ENCODE assay signal across 8 mouse cellular contexts in the genomic region with DNA sequence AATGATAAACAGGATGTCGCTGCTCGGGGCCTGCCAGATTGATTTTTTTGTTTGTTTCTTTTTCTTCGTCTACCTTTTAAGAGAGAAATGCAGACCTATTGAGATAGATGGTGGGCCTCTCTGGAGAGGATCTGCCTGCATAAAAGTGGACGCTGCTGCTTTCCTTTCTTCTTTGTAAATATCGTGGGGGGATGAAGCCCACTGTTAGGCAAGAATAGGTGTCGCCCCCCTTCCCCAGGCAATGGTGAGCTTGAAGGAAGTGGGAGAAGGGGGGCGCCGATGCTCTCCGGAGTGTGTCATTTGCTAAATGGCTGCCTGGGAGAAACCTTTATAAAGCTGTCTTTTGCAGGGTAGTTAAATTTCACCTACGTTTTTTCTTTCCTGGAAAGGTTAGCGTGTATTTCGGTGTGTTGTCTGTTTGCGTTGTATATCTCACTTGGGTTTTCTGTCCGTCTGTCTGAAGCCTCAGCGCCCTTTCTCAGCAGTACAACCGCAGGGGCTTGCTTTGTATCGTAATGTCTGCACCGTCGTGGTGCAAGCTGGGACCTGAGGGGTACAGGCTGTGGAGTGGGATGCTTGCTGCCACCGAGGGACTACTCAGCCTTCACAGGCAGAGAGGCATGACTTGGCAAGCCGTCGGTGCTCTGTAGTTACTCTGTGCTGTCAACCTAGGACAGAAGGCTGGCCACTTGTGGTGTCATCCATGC. TPM values are rescaled to one million over a fixed set of nuclear protein-coding genes. Genes with fewer than 3 reads are reported as not detected.
DNase-seq lines count a peak whose midpoint lies in the region; ATAC-seq and TF ChIP-seq lines count a peak whose summit lies in the region.

No protein-coding gene starts in this region.

- H3K9me3 ChIP-seq in forebrain, postnatal 0 days (ENCODE audit: low read length): no peaks in the 10 kb centered on the region
- H3K9me3 ChIP-seq in midbrain, embryonic 12.5 days: no peaks in the 10 kb centered on the region

- peak; percentile 46 for DNase-seq in right cerebral cortex, postnatal 4 days
- no peak for DNase-seq in right cerebral cortex, postnatal 14 days
- peak; percentile 78 for DNase-seq in brain, adult 2 months (ENCODE audit: low read depth, low spot score)
- peak; percentile 81 for DNase-seq in forebrain, postnatal 0 days
- peak; percentile 64 for DNase-seq in kidney, postnatal 10 days
- peak; percentile 75 for DNase-seq in thymus, postnatal 25 days
- no peak for DNase-seq in gastrocnemius, adult 18-20 months (ENCODE audit: low spot score)

- no peaks in the 10 kb centered on the region for H3K36me3 ChIP-seq in forebrain, postnatal 0 days (ENCODE audit: insufficient read depth)
- H3K36me3 ChIP-seq in midbrain, embryonic 12.5 days: no peaks in the 10 kb centered on the region

- peak overlapping the region; percentile 93 for H3K4me3 ChIP-seq in forebrain, postnatal 0 days (ENCODE audit: low read depth, low read length)
- peak overlapping the region; percentile 73 for H3K4me3 ChIP-seq in midbrain, embryonic 12.5 days

- H3K9ac ChIP-seq in forebrain, postnatal 0 days: peak overlapping the region; percentile 99
- peak overlapping the region; percentile 94 for H3K9ac ChIP-seq in midbrain, embryonic 12.5 days (replicated peaks)

- peak overlapping the region; percentile 62 for H3K4me2 ChIP-seq in forebrain, postnatal 0 days (ENCODE audit: low read depth)
- peak overlapping the region; percentile 99 for H3K4me2 ChIP-seq in midbrain, embryonic 12.5 days (replicated peaks)

- H3K4me1 ChIP-seq in forebrain, postnatal 0 days (ENCODE audit: insufficient read depth): peaks cover 28% of the 10 kb centered on the region
- H3K4me1 ChIP-seq in midbrain, embryonic 12.5 days: peaks cover 56% of the 10 kb centered on the region

- under 1% methylated on average over 22 of the region's 22 CpGs for WGBS in forebrain, postnatal 0 days
- WGBS in midbrain, embryonic 12.5 days: 1% methylated on average over 22 of the region's 22 CpGs

- peak overlapping the region; percentile 100 for H3K27ac ChIP-seq in forebrain, postnatal 0 days (ENCODE audit: low read depth, low read length)
- peak overlapping the region; percentile 96 for H3K27ac ChIP-seq in midbrain, embryonic 12.5 days (replicated peaks)

- peak; percentile 63 for ATAC-seq in forebrain, postnatal 0 days
- ATAC-seq in midbrain, embryonic 12.5 days (ENCODE audit: low FRiP score, low read depth): peak; percentile 17; the same call in 1 of the 2 replicates

- H3K27me3 ChIP-seq in forebrain, postnatal 0 days (ENCODE audit: insufficient read depth, low read length): no peaks in the 10 kb centered on the region
- no peaks in the 10 kb centered on the region for H3K27me3 ChIP-seq in midbrain, embryonic 12.5 days

- no peak for TF ChIP-seq CTCF in forebrain, postnatal 0 days (IDR thresholded peaks at IDR 0.05; ENCODE audit: low read depth)

RNA-seq across cellular contexts. Expression of gene Prrc2b, which starts 0.9 kb away (rescaled TPM):
- 92.1 and 131 TPM in 2 replicates for total RNA-seq in forebrain, postnatal 0 days (2014; rRNA removed)
- polyA plus RNA-seq in forebrain, postnatal 0 days (2015; fragmentation: Nextera tagmentation; extraction: Ambion mirVana): 40.7 and 60.4 TPM in 2 replicates
- 99.1 and 121 TPM in 2 replicates for polyA plus RNA-seq in midbrain, embryonic 12.5 days (2016; fragmentation: Nextera tagmentation; extraction: Ambion mirVana)
- 10 to 100 TPM; 78.4 to 79.7 TPM for total RNA-seq in gastrocnemius, adult 18-20 months (2021)

RNA-seq across cellular contexts. Expression of gene Plpp7, which starts 56.5 kb away (rescaled TPM):
- 21.5 and 28.6 TPM in 2 replicates for total RNA-seq in forebrain, postnatal 0 days (2014; rRNA removed)
- 23.4 and 24.0 TPM in 2 replicates for polyA plus RNA-seq in forebrain, postnatal 0 days (2015; fragmentation: Nextera tagmentation; extraction: Ambion mirVana)
- 8.4 and 9.9 TPM in 2 replicates for polyA plus RNA-seq in midbrain, embryonic 12.5 days (2016; fragmentation: Nextera tagmentation; extraction: Ambion mirVana)
- 100 to 1,000 TPM; 105 to 121 TPM for total RNA-seq in gastrocnemius, adult 18-20 months (2021)

Comparison
In these comparisons a context has a peak if more than half of its experiments do, and no peak if none do; other contexts are left out.
1. DNase-seq: peak in right cerebral cortex, postnatal 4 days (single experiment), brain, adult 2 months (single experiment), forebrain, postnatal 0 days (single experiment), kidney, postnatal 10 days (single experiment) and thymus, postnatal 25 days (single experiment); none in right cerebral cortex, postnatal 14 days (single experiment) and gastrocnemius, adult 18-20 months (single experiment).